Mouse (Mus musculus) liver, embryonic 14.5 days (tissue): ENCODE data around the gene Arhgef17. TPM values are rescaled to one million over a fixed set of nuclear protein-coding genes. Genes with fewer than 3 reads are reported as not detected.
A peak's percentile ranks its signal among the peaks of the same experiment; 100 is the strongest.

ENCODE experiments used
- ATAC-seq: fragments of 200-750 bp; cut with Nextera tagmentation; 2 replicates; pipeline ENCODE4 v1.8.0; 2017; ENCODE audit warnings: moderate number of reproducible peaks, mild to moderate bottlenecking, moderate library complexity; ENCODE audit not compliant: insufficient read depth
- DNase-seq, 3 experiments: peaks; one replicate each; pipeline ENCODE4 v3.0.0-alpha.2; 2012 to 2013; ENCODE audit warnings: low read depth in 3 of 3, low spot score in 3 of 3
- H3K27ac ChIP-seq: fragments of 300-500 bp; sonication (generic); 2 replicates; pipeline ENCODE4 v1.5.1; 2014; ENCODE audit warnings: moderate library complexity, mild to moderate bottlenecking, control low read depth, inconsistent platforms
- H3K27me3 ChIP-seq: fragments of 300-500 bp; sonication (generic); 2 replicates; pipeline ENCODE4 v1.6.1; 2014; ENCODE audit warnings: mild to moderate bottlenecking, low read length, moderate library complexity; ENCODE audit not compliant: control insufficient read depth, insufficient read depth
- H3K36me3 ChIP-seq: fragments of 300-500 bp; sonication (generic); replicated peaks from 2 replicates; pipeline ENCODE4 v1.6.1; 2014; ENCODE audit warnings: low read depth; ENCODE audit not compliant: control insufficient read depth, insufficient read depth
- H3K4me1 ChIP-seq, 2 experiments: fragments of 200-500 bp in 1 of 2; fragments of 300-500 bp in 1 of 2; sonication (generic) in 1 of 2; replicated peaks; 2 replicates each; pipeline ENCODE4 v1.6.1; 2012 to 2014; ENCODE audit warnings: antibody characterized with exemption in 1 of 2, inconsistent platforms in 1 of 2, low read length in 1 of 2; ENCODE audit not compliant: control insufficient read depth in 2 of 2, insufficient read depth in 2 of 2
- H3K4me2 ChIP-seq: fragments of 300-500 bp; sonication (generic); 2 replicates; pipeline ENCODE4 v1.6.1; 2014; ENCODE audit warnings: low read depth, mild to moderate bottlenecking, control low read depth, moderate library complexity
- H3K4me3 ChIP-seq, 2 experiments: fragments of 200-500 bp in 1 of 2; fragments of 300-500 bp in 1 of 2; sonication (generic) in 1 of 2; 2 replicates each; pipeline ENCODE4 v1.5.1; 2012 to 2014; ENCODE audit warnings: low read depth in 2 of 2, low read length in 2 of 2, mild to moderate bottlenecking in 2 of 2, control low read depth in 1 of 2, inconsistent platforms in 1 of 2, moderate library complexity in 1 of 2; ENCODE audit not compliant: insufficient read depth in 1 of 2
- H3K9ac ChIP-seq: fragments of 300-500 bp; sonication (generic); replicated peaks from 2 replicates; pipeline ENCODE4 v1.6.1; 2014; ENCODE audit warnings: mild to moderate bottlenecking, control low read depth, moderate library complexity
- H3K9me3 ChIP-seq: fragments of 300-500 bp; sonication (generic); 2 replicates; pipeline ENCODE4 v1.6.1; 2016; ENCODE audit warnings: low read length, mixed read lengths; ENCODE audit not compliant: control insufficient read depth
- CTCF ChIP-seq: IDR thresholded peaks from 2 replicates; pipeline ENCODE4 v1.5.1; 2016; ENCODE audit warnings: antibody characterized with exemption, low read depth, control low read depth
- EP300 ChIP-seq: IDR thresholded peaks from 2 replicates; pipeline ENCODE4 v1.6.1; 2016; ENCODE audit warnings: antibody characterized with exemption, low read depth
- WGBS: fragments of 180-500 bp; shearing (Covaris S2); extraction: QIAGEN DNeasy Blood & Tissue Kit; methylation state at CpG from one replicate; pipeline ENCODE4 v1.1.7; 2014; ENCODE audit not compliant: insufficient replicate concordance; 5-methylcytosine and 5-hydroxymethylcytosine counted together
- polyA plus RNA-seq, 2 experiments: library from polyadenylated mRNA; depleted of rRNA in 1 of 2; stranded (reverse) in 1 of 2; unstranded in 1 of 2; fragments of >200 nt; fragmentation: Nextera tagmentation in 1 of 2; extraction: Ambion mirVana in 1 of 2; gene quantifications; 2 replicates each; pipeline versions ENCODE4 v1.2.1 to v1.2.3; 2012 to 2014

The Arhgef17 gene
- polyA plus RNA-seq, 2 experiments: 0.70 to 1.7 TPM

- Histone ChIP-seq H3K36me3 (no peaks in the 10 kb centered on the region), H3K27ac (no peak overlapping the region), H3K4me1 (0 out of 4 replicates have a peak, but pooled peaks cover 0 to 3% of the 10 kb centered on the region in 2 experiments), H3K4me2 (no peak overlapping the region), H3K9ac (no peak overlapping the region), H3K27me3 (peaks cover 36% of the 10 kb centered on the region), H3K4me3 (no peak overlapping the region), H3K9me3 (no peaks in the 10 kb centered on the region)
- DNase-seq (no peak), ATAC-seq (no peak)
- TF ChIP-seq EP300 (no peak), CTCF (no peak)
These were observed 1.6 kb upstream of the Arhgef17 start for GRCm38 (mm10) chr7:100933520-100933919.

- H3K4me3 ChIP-seq: peak overlapping the region; percentile 54 to 63
- WGBS: under 1% methylated on average over 27 of the region's 27 CpGs
- H3K36me3 ChIP-seq: no peaks in the 10 kb centered on the region
- DNase-seq (peak; percentile 47 to 64 (median 57)), ATAC-seq (peak; percentile 76)
- no peak overlapping the region for H3K9ac ChIP-seq
- peak overlapping the region; percentile 70 for H3K4me2 ChIP-seq
- peaks cover 36% of the 10 kb centered on the region for H3K27me3 ChIP-seq
- no peak for TF ChIP-seq EP300
- TF ChIP-seq CTCF: peak; percentile 76
- no peaks in the 10 kb centered on the region for H3K9me3 ChIP-seq
- peaks cover 0 to 3% of the 10 kb centered on the region in 2 experiments; a peak in 1 of 4 replicates for H3K4me1 ChIP-seq
- H3K27ac ChIP-seq: no peak overlapping the region
These were observed 637 bp upstream of the Arhgef17 start for GRCm38 (mm10) chr7:100932481-100933007.

GRCm38 (mm10) chr7:100931316-100931925, 486 bp downstream of the Arhgef17 start:
- no peak for DNase-seq
- WGBS: under 1% methylated on average over 73 of the region's 73 CpGs
- H3K4me1 ChIP-seq: peaks cover 0 to 4% of the 10 kb centered on the region in 2 experiments; a peak in 1 of 4 replicates

DNA sequence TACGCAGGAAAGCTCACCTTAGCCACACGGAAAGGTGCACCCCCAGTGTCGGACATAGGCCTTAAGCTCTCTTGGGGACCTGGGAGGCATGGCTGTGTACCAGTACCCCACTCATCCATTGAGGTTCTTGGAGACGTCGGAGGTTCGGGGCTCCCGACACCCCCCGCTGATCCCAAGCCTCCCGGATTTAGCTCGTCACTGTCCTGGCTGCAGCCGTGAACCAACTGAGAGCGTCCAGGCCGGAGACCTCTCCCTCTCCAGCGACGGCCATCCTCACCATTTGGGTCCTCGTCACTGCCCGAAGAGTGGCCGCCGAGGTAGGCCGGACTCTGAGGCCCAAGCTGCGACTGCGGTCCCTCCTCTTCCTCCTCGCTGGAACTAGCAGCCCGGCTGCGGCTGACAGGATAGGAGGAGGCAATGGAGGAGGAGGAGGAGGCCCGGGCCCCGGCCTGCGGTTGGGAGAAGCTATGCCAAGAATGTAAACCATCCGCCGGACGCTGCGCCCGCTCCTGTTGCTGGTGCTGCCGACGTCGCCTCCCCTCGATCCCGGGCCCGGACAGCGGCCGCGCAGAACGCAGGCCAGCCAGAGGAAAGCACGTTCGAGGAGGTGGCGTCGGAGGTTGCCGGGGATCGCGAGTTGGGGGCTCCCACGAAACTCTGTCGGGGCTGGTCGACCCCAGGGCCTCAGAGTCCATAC, 1.1 kb downstream of the Arhgef17 start:
- Histone ChIP-seq H3K9ac (no peak overlapping the region), H3K9me3 (no peaks in the 10 kb centered on the region)
- WGBS: 10% methylated on average over 51 of the region's 53 CpGs

More at GRCm38 (mm10) chr7:100931316-100931925, 486 bp downstream of the Arhgef17 start:
- H3K4me3 ChIP-seq: peak overlapping the region; percentile 32 to 54
- H3K27me3 ChIP-seq: peaks cover 36% of the 10 kb centered on the region
- H3K9me3 ChIP-seq: no peaks in the 10 kb centered on the region
- peak overlapping the region; percentile 70 for H3K4me2 ChIP-seq
- H3K36me3 ChIP-seq: no peaks in the 10 kb centered on the region
- no peak overlapping the region; the same call in 1 of the 2 replicates for H3K9ac ChIP-seq
- H3K27ac ChIP-seq: no peak overlapping the region
- ATAC-seq: peak; percentile 1; the same call in 1 of the 2 replicates
- TF ChIP-seq CTCF (no peak), EP300 (no peak)

More for the DNA sequence above, 1.1 kb downstream of the Arhgef17 start:
- H3K4me3 ChIP-seq: peak overlapping the region; percentile 32 to 54
- H3K36me3 ChIP-seq: no peaks in the 10 kb centered on the region
- peaks cover 36% of the 10 kb centered on the region for H3K27me3 ChIP-seq
- ATAC-seq: no peak
- peaks cover 0 to 4% of the 10 kb centered on the region in 2 experiments; a peak in 1 of 4 replicates for H3K4me1 ChIP-seq
- no peak for DNase-seq
- no peak overlapping the region for H3K27ac ChIP-seq
- peak overlapping the region; percentile 70 for H3K4me2 ChIP-seq
- TF ChIP-seq EP300 (no peak), CTCF (no peak)
